Mouse (Mus musculus) heart, adult 2 months (tissue): ENCODE measurements around the gene Fgf14.

Source experiments
- CTCF ChIP-seq: fragments of 200-600 bp; IDR thresholded peaks from 2 replicates; pipeline ENCODE4 v1.8.1; 2022; ENCODE audit warnings: antibody characterized with exemption, mild to moderate bottlenecking, moderate library complexity
- POLR2A ChIP-seq: fragments of 200-500 bp; IDR thresholded peaks from 2 replicates; pipeline ENCODE4 v1.6.1; 2011; ENCODE audit warnings: mild to moderate bottlenecking, low read depth, low read length, control low read depth; ENCODE audit not compliant: insufficient read depth

DNA sequence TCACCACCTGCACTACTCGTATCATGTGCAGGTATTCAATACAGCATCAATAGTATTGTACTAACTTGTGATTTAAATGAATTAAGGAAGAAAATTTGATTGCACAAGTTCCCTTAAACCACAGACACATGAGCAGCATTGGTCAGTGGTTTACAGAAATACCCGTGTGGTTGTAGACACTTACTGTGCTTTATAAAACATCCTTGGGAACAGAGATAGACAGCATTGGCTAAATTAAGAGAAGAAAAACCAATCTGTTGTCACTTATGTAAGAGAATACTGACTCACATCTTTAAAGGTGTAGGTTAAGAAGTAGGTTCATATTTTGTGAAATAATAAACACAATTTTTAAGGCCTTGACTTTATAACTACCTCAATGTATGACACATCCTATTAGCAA lies 361.4 kb downstream of the Fgf14 start:
- TF ChIP-seq CTCF: no peak
- no peak for TF ChIP-seq POLR2A
